Mouse (Mus musculus): Measurements from ENCODE around the gene Usp2.
"Not testable (repeated sequence)": the region's sequence is repeated elsewhere in the genome, so short reads cannot be mapped to it uniquely, and the experiment has no call there.

The Usp2 gene

DNA sequence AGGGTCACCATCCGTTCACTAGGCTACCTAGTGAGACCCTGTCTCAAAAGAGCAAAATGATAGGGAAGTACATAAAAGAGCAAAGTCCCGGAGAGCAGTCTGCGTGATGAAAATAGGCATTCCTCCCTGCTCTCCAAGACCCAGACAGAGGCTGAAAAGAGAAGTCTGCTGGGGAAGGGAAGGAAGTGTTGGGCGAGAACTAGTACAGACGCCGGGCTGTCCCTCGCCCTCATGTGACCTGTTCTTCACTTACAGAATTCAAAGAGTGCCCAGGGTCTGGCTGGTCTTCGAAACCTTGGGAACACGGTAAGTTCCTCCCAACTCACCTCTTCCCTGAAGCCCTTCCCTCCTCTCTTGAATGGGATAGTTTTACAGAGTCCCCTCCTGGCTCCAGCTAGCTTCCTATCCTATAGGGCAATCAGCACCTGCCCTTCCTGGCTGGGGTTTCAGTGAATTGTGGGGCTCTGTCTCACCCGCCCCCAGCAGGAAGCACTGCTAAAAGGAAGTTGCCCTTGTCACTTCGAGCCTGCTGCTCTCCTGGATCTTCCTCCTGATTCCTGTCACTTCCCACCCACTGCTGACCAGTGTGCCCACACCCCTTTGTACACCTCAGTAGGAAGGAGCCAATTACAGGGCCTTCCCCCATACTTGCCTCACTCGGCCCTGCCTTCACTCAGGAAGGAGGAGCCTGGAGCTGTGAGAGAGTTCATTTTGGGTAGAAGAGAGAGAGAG is 22.2 kb downstream of the Usp2 start:
- DNase-seq (ENCODE audit: low read depth, low spot score) = peak; percentile 17

DNA sequence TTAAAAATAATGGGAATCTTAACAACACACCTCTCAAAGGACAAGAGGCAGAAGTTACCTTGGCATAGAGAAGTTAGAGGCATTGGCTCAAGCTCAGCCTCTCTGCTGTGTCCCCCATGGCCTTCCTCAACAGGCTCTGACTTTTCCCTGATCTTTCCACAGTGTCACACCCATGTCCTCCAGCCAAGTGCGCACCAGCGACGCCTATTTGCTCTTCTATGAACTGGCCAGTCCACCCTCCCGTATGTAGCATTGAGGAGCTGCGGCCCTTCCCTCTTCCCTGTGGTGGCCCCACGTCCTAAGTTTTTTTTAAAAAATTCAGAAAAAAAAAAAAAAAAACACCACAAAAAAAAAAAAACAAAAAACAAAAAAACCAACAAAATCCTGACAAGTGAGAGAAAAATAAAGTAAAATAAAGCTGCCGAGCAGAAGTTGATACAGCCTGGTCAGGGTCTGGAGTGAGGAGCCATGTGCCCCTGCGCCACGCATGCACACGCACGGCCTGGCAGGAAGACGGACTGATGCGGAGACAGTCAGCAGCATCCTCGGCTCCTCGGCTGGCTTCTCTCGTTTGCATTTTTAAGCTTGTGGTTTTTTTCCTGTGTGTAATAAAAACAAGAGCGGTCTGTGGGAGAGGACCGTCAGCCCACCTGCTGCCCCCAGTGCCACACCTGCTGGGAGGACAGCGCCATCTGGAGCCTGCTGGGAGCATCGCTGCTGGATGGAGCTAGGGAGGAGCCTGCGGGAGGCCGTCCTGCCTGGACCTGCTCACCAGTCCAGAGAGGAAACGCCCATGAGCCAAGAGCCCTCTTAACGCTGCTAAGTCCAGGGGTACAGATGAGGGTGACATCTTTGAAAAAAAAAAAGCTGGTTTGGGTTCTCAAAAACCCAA is 27.0 kb downstream of the Usp2 start:
- peak; percentile 72 for DNase-seq (ENCODE audit: low read depth, low spot score)

DNA sequence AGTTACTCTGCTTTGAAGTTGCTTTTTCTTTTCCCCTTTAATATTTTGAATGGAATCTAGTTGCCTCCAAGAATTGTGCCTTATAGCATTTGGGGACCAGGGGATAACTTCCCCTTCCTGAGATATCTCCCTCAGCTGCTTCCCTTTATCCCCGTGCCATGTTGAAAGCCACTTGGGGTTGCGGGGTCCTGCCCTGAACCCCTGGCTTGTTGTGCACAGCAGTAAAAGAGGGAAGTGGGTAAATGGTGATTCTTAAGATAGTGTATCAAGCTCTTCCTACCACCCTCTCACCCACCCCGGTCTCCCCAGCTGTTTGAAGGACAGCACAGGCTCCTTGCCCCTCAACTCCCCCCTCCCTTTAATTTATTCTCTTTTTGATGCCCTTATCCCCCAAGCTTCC is 27.9 kb downstream of the Usp2 start:
- no peak for DNase-seq (ENCODE audit: low read depth, low spot score)

DNA sequence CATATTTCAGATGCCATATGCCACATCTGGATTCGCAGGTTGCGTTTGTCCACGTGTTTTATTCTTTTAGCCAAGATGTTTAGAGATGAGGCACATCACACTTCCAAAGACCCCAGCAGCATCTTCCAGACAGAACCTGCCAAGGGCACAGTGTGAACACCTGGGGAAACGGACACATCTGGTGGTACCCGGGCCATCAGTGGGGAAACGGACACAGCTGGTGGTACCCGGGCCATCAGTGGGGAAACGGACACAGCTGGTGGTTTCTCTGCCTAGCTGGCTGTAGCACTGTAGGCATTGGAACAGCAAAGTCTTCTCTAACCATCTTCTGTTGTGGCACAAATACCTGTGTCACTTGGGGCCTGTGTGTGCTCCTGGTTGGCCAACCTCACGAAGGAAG is 29.0 kb downstream of the Usp2 start:
- DNase-seq (ENCODE audit: low read depth, low spot score) = no peak

DNA sequence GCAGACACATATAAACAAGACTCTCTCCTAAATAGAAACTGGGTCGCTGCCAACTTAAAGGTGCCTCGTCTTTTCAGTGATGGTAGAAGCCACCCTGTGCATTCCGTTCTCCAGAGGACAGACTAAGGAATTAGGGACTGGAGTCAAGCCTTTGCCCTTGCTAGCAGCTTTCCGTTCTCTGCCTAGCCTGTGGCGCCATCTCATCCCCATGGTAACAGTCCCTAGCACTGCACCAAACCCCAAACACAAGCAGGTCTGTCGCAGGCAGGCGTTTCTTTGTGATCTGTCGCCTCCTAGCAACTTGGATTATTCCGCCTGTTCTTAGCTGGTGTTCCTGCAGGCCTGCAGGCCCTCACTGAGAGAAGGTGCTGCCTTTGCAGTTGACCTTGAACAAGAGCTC is 29.7 kb downstream of the Usp2 start:
- peak; percentile 67 for DNase-seq (ENCODE audit: low read depth, low spot score)

DNA sequence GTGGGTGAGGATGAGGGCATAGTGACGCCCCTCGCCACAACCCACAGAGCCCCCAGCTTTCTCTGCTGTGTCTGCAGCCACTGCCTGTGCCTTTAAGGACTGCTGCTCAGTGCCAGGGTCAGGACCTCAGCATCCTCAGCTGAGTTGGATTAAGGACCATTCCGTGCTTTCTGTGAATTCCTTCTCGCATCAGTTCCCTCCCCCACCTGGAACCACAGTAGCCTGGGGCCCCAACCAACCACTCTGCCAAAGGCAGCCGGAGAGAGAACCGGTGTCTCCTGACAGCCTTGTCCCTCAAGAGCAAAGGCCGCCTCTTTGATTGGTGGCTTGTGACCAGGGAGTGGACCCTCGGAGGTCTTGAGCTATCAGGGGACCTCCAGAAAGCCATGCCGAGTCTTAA is 34.7 kb downstream of the Usp2 start, which contains the start of gene Mfrp:
TSS of gene Mfrp (plus strand) at position 240 of the 400 bp plus-strand sequence.
- no peak for DNase-seq (ENCODE audit: low read depth, low spot score)

DNA sequence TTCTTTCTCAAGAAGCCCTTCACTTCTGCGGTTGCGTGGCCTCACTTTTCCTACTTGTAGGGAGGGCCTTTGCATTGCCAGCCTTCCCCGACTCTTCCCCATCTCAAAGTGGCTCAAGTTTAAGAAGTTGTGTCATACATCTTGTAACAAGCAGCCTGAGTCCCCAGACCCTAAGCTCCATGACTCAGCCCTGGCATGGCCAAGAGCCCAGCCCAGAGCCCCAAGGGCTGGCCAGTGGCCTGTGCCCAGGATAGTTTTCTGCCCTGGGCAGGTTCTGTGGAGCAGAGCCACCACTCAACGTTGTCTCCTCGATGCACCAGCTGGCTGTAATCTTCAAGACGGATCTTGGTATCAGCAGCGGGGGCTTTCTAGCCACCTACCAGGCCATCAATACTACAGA is 38.1 kb downstream of the Usp2 start:
- DNase-seq (ENCODE audit: low read depth, low spot score) = no peak

DNA sequence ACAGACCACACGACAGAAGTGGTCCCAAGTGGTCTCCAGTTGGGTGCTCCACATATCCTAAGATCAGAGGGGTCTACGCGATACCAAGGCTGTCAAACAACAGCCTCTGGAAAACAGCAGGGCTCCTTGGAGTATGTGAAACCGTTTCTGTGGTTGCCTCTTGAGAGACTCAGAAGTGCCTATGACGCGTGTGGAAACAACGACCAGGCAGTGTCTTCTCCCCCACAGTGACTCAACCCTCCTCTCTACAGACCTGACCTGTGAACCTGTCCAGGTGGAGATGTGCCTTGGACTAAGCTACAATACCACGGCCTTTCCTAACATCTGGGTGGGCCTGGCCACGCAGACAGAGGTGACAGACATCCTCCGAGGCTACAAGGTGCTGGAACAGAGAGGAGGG is 39.0 kb downstream of the Usp2 start:
- no peak for DNase-seq (ENCODE audit: low read depth, low spot score)

DNA sequence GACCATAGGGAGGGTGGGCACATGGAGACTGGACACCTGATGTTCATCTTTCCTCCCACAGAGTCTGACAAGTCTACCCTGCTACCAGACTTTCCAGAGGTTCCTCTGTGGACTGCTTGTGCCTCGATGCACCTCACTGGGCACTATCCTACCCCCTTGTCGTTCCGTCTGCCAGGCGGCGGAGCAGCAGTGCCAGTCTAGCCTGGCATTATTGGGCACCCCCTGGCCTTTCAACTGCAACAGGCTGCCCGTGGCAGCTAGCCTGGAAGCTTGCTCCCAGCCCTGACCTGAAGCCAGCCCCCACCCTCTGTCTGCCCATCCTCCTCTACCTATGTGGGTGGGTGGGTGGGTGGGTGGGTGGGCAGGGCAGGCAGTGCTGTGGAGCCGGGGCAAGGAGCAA is 39.4 kb downstream of the Usp2 start:
- DNase-seq (ENCODE audit: low read depth, low spot score) = no peak

DNA sequence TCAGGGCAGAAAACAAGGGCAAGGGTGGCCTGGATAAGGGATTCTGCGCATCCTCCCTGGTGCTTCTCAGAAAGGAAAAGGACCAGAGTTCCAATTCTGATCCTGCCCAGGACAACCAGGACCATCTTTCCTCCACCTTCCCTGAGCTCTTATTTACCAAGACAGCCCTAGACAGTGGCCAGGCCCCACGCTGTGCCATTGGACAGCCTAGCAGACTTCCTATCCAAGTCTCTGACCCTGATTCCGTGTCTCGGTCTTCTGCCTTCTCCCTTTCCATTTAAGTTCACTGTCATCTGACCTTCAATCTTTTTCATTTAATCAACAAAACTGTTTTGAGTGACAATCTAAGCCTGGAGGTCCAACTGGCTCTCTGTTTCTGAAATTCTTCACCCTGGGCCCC is 39.8 kb downstream of the Usp2 start:
- no peak for DNase-seq (ENCODE audit: low read depth, low spot score)

DNA sequence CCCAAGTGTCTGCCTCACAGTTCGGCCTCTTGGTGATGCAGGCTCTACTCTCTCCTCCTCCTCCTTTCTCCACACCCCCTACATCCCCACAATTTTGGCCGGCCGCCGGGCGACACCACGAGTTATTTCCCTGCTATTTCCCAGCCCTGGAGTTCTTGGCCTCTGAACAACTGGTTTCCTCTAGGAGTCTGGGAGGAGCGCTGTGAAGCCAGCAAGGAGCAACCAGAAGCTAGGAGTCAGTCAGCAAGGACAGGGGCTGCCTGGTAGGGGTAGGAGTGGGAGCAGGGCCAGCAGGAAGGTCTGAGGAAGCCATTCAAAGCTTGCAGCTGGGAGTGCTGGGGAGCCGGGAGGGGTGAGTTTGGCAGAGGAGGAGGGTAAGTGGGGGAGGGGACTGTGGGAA is 40.3 kb downstream of the Usp2 start, which contains the start of gene C1qtnf5:
TSS of gene C1qtnf5 (plus strand) at position 136 of the 400 bp plus-strand sequence.
- DNase-seq (ENCODE audit: low read depth, low spot score) = no peak

DNA sequence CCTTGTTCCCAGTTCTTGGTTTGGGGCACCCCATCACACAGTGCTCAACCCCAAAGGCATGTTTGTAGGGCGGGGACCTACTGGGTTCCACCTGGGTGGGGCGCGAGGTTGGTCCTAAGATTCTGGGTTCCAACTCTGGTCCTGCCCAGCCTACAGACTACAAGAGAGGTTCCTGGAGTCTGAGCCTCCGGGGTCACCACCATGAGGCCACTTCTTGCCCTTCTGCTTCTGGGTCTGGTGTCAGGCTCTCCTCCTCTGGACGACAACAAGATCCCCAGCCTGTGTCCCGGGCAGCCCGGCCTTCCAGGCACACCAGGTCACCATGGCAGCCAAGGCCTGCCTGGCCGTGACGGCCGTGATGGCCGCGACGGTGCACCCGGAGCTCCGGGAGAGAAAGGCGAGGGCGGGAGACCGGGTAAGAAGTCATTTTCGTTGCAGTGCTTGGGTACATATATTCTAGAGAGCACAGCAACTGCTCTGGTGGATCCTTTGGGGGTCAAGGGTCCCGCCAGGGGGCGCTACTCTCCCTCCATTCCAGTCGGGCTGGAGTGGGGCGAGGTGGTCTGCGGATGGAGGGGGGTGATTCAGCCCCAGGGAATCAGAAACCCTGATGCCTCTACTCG is 40.8 kb downstream of the Usp2 start:
- DNase-seq (ENCODE audit: low read depth, low spot score) = peak; percentile 70

DNA sequence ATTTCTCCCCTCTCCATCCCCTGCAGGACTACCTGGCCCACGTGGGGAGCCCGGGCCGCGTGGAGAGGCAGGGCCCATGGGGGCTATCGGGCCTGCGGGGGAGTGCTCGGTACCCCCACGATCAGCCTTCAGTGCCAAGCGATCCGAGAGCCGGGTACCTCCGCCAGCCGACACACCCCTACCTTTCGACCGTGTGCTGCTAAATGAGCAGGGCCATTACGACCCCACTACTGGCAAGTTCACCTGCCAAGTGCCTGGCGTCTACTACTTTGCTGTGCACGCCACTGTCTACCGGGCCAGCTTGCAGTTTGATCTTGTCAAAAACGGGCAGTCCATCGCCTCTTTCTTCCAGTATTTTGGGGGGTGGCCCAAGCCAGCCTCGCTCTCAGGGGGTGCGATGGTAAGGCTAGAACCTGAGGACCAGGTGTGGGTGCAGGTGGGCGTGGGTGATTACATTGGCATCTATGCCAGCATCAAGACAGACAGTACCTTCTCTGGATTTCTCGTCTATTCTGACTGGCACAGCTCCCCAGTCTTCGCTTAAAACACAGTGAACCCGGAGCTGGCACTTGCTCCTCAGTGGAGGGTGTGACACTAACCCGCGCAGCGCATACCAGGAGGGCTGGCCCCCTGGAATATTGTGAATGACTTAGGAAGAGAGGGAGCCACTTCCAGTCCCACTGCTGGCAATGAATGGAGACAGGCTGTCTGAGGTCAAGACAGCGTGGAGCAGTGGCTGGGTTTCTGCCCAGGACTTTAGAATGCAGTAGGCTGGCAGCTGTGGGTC is 41.6 kb downstream of the Usp2 start:
- DNase-seq (ENCODE audit: low read depth, low spot score) = no peak

DNA sequence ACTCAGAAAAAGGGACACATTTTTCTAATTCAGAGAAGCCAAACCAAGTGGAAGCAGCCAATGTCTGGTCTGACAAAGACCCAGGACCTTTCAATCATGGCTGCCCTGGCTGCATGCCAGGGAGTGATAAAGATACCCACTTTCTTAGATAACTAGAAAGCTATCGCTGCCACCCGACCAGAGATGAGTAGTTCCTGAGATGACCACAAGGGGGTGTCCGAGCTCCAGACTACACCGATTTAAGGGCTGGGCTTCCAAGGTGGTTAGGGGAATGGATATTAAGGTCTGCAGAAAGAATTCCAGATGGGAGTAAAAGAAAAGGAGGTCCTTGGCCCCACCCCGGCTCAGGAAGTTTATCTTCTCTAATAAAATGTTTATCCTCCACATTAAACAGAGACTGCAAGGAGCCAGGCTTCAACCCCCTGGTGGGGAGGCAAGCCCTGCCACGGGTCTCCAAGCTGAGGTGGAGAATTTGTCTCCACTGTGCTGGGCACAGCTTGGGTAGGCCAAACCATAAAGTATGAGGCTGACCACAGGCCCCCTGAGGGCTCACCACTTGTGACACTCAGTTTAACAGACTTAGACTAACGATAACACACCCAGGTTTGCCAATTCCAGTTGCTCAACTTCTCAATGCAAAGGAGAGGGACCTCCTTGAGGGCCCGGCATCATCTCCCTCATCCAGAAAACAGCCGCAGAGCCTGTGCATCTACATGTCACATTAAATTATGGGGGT is 42.7 kb downstream of the Usp2 start:
- DNase-seq (ENCODE audit: low read depth, low spot score) = peak; percentile 78

DNA sequence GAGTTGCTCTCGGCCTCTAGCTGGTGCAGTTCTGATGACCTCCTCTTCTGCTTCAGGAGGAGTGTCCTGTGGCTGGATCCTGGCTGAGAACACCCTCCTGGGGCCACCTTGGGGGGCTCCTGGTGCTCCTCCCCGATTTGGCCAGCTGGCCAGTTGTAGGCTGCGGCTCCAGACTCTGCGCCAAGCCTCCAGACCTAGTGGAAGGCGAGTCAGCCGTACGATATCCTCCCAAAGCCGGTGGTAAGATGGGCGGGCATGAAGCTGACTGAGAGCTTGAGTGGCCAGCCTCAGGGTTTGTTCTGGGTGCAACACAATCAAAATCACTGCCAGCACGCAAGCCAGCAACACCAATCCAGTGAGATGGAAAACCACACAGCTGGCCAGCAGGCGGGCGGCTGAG is 45.1 kb downstream of the Usp2 start:
- not testable (repeated sequence) for DNase-seq (ENCODE audit: low read depth, low spot score)

DNA sequence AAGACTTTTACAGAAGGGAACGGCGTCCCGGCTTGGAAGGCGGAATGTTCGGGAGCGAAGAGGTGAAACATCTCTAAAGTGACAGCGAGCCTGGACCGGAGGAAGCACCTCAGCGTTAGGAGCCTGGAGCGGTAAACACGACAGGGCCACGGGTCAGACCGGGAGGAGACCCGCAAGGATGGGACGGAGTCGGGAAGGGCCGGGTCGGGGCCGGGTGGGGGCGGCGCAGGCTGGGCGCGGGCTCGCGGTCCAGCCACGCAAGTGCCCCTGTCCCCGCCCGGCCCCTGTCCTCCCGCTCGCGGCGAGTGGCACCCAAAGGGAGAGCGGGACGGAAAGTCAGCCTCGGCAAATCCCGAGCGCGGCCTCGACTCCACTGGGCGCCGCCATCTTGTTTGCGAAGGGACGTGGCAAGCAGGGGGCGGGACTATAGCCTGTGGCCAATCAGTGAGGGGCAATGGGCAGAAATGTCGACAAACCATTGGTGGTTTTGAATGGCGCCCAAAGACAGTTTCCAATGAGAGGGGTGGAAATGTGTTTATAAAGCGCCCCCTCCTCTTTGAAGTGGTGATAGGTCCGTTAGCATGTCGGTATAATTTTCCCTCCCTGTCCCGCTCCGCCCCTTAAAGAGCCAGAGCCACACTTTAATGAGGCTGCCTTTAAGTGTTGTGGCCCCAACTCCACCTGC is 46.4 kb downstream of the Usp2 start, which contains the start of the genes Gm49380 and Rnf26:
TSS of gene Gm49380 (minus strand) at position 396 of the 685 bp plus-strand sequence.
TSS of gene Rnf26 (minus strand) at position 413 of the 685 bp plus-strand sequence.
- peak; percentile 99 for DNase-seq (ENCODE audit: low read depth, low spot score)

DNA sequence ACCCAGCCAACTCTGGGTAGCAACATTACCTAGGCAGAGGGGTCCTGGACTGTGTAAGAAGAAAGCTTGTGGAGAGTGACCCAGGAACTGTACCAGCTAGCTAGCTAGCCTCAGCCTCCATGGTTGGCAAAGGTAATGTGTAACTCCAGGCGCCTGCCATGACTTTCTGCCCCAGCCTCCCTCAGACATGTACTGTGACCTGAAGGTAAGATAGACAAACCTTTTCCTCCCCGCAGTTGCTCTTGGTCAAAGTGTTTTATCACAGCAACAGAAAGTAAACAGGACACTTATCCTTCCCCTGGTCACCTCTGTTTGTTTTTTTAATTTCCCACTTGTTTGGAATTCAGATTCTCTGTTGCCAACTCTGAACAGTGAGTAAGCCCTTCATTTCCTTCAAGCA is 47.6 kb downstream of the Usp2 start:
- no peak for DNase-seq (ENCODE audit: low read depth, low spot score)

DNA sequence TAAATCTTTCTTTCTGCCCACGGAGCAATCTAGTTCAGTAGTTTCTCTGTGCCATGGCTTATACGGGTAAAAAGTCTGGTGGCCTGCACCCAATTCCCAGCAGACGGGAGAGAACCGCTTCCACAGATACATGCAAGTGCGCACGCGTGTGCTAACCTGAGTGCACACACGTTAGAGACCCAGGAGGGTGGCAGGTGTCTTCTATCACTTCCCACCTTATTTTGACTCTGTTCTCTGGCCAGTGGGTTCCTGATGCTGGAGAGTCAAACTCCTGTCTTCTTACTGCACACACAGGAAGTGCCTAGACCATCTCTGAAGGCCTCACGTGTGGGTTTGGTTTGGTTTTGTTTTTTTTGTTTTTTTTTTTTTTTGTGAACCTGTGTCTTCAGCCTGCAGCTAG is 48.8 kb downstream of the Usp2 start:
- no peak for DNase-seq (ENCODE audit: low read depth, low spot score)

DNA sequence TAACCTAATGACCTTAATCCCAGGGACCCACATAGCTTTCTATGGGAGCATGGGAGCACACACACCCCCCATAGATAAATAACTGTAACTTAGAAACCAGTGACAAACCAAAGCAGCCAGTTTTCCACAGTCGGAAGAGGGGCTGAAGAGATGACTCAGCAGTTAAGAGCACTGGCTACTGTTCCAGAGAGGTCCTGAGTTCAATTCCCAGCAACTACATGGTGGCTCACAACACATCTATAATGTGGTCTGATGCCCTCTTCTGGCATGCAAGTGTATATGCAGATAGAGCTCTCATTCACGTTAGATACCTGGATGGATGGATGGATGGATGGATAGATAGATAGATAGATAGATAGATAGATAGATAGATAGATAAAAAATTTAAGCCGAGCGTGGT is 49.4 kb downstream of the Usp2 start:
- peak; percentile 66 for DNase-seq (ENCODE audit: low read depth, low spot score)

DNA sequence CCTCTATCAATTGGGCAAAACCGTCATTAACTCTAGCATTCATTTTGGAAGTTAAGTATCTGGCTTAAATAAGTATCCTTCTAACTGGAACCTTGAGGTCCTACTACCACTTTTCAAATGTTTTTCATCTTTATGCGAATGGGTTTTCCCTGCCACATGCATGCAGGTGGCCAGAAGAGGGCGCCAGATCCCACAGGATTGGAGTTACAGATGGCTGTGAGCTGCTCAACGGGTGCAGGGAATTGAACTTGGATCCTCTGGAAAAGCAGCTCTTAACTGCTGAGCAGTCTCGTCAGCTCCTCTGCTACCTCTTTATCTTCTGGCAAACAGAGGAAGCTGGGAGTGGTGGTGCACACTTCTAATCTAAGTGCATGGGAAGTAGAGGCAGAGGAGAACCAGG is 52.2 kb downstream of the Usp2 start:
- DNase-seq (ENCODE audit: low read depth, low spot score) = peak; percentile 64

Data from R1 (cell line).